ENCODE assay signal across 13 mouse cellular contexts in the genomic region with DNA sequence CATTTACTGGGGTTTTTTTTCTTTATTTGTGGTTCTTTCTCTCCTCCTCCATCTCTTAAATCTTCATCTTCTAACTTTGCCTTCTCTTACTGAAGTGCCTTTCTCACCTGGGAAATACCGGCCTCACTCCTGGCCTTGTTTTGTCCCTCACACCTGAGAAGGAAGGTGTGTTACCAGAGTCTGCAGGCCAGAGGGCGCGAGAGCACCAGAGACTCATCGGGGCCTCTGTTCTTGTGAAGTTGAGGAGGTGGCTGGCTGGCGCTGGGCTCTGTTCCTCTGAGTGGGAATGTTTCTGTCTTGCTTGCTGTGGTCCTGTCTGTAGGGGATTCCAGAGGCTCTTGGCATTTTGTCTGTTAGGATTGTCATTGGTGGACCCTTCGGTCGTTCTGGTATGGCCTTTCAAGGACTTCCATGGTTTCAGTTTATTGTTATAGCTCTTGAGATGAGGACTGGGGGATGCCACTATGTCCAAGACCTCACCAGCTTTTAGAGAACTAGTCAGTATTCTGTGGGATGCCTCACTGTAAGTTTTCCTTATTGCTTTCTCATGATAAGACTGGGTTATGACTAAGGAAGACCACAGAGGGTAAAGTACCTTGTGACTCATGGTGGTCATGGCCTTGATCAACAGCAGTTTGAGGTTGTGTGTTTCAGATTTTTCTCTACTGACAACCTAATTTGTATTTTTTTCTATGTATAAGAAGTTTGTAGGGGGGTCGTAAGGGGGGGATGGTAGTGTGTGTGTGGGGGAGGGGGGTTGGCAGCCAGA. TPM values are rescaled to one million over a fixed set of nuclear protein-coding genes. Genes with fewer than 3 reads are reported as not detected.
DNase-seq lines count a peak whose midpoint lies in the region; ATAC-seq and TF ChIP-seq lines count a peak whose summit lies in the region.
"Had no signal": no experiment of that assay in that cellular context is flagged by ENCODE, and none has a peak within 500 bp of the region (broad histone marks: within the 10 kb centered on the region; RNA-seq: fewer than 3 reads in every experiment).

No protein-coding gene starts in this region.

- no peak overlapping the region for H3K9ac ChIP-seq in intestine, postnatal 0 days (ENCODE audit: low read depth, low read length)
- H3K9ac ChIP-seq in forebrain, embryonic 12.5 days, result no peak overlapping the region
- H3K9ac ChIP-seq: limb, embryonic 13.5 days had no signal

- no peaks in the 10 kb centered on the region for H3K9me3 ChIP-seq in intestine, postnatal 0 days (ENCODE audit: control insufficient read depth)
- H3K9me3 ChIP-seq in forebrain, embryonic 12.5 days, result no peaks in the 10 kb centered on the region; the same call in 1 of the 2 replicates

- no peaks in the 10 kb centered on the region for H3K36me3 ChIP-seq in kidney, adult 2 months (ENCODE audit: control insufficient read depth, insufficient read depth, low read length)
- no peaks in the 10 kb centered on the region for H3K36me3 ChIP-seq in intestine, postnatal 0 days (ENCODE audit: control insufficient read depth, insufficient read depth)
- no peaks in the 10 kb centered on the region for H3K36me3 ChIP-seq in forebrain, embryonic 12.5 days (replicated peaks)

- H3K4me2 ChIP-seq in intestine, postnatal 0 days (replicated peaks; ENCODE audit: low read depth), result peak overlapping the region; percentile 18; the same call in 1 of the 2 replicates
- H3K4me2 ChIP-seq in forebrain, embryonic 12.5 days, result no peak overlapping the region
- H3K4me2 ChIP-seq: limb, embryonic 13.5 days had no signal

- 82% methylated on average over 8 of the region's 8 CpGs for WGBS in kidney, adult 2 months
- 56% methylated on average over 8 of the region's 8 CpGs for WGBS in intestine, postnatal 0 days
- WGBS in forebrain, embryonic 12.5 days, result 80% methylated on average over 8 of the region's 8 CpGs

- H3K27me3 ChIP-seq in kidney, adult 2 months (replicated peaks; ENCODE audit: control insufficient read depth, insufficient read depth, low read length), result no peaks in the 10 kb centered on the region
- no peaks in the 10 kb centered on the region for H3K27me3 ChIP-seq in intestine, postnatal 0 days (replicated peaks; ENCODE audit: control insufficient read depth, insufficient read depth, low read length)
- no peaks in the 10 kb centered on the region for H3K27me3 ChIP-seq in forebrain, embryonic 12.5 days
- H3K27me3 ChIP-seq: limb, embryonic 13.5 days had no signal

- intact Hi-C loops in left cerebral cortex, postnatal 4 days (cut with DNase I), result no loop called here

- DNase-seq in kidney, adult 2 months, result no peak
- no peak for DNase-seq in kidney, adult 8-10 months
- DNase-seq in 416B (ENCODE audit: low read depth) (peak; percentile 97), NIH3T3 (ENCODE audit: low read depth) (peak; percentile 65)
- no peak for DNase-seq in cerebellum, postnatal 14 days
- DNase-seq in left cerebral cortex, postnatal 4 days, result no peak
- DNase-seq: adrenal gland, adult 8-10 months; heart, adult 2 months; heart, postnatal 10 days; right cerebral cortex, postnatal 25 days had no signal

- peak; percentile 74 for ATAC-seq in intestine, postnatal 0 days
- no peak for ATAC-seq in forebrain, embryonic 12.5 days (ENCODE audit: low FRiP score)

- no peak for TF ChIP-seq POLR2A in kidney, adult 2 months (IDR thresholded peaks at IDR 0.05; ENCODE audit: low read depth, low read length)

- H3K27ac ChIP-seq in kidney, adult 2 months (ENCODE audit: insufficient read depth, low read depth, low read length), result peak overlapping the region; percentile 41
- peak overlapping the region; percentile 81 for H3K27ac ChIP-seq in intestine, postnatal 0 days (ENCODE audit: low read depth, low read length)
- H3K27ac ChIP-seq in forebrain, embryonic 12.5 days, result no peak overlapping the region
- H3K27ac ChIP-seq: heart, adult 2 months; limb, embryonic 13.5 days had no signal

- no peak for TF ChIP-seq CTCF in kidney, adult 2 months (conservative IDR thresholded peaks at IDR 0.05; ENCODE audit: insufficient read depth, insufficient read length, low read depth, low read length)
- TF ChIP-seq CTCF in intestine, postnatal 0 days (IDR thresholded peaks at IDR 0.05; ENCODE audit: low read depth), result peak; percentile 64

- H3K4me3 ChIP-seq in kidney, adult 2 months (ENCODE audit: insufficient read depth, low read depth, low read length), result no peak overlapping the region
- H3K4me3 ChIP-seq in intestine, postnatal 0 days (ENCODE audit: low read depth, low read length), result no peak overlapping the region
- H3K4me3 ChIP-seq in forebrain, embryonic 12.5 days (replicated peaks), result no peak overlapping the region
- H3K4me3 ChIP-seq: heart, adult 2 months; limb, embryonic 13.5 days had no signal

- peaks cover 52% of the 10 kb centered on the region for H3K4me1 ChIP-seq in kidney, adult 2 months (ENCODE audit: control insufficient read depth, insufficient read depth, low read length)
- no peaks in the 10 kb centered on the region; the same call in 1 of the 2 replicates for H3K4me1 ChIP-seq in intestine, postnatal 0 days (replicated peaks; ENCODE audit: control insufficient read depth, insufficient read depth, low read length)
- H3K4me1 ChIP-seq in forebrain, embryonic 12.5 days, result peaks cover 21% of the 10 kb centered on the region

RNA-seq across cellular contexts. Expression of a gene that starts 9.5 kb away (rescaled TPM):
- 17.7 and 20.5 TPM in 2 replicates for polyA plus RNA-seq in kidney, adult 2 months (2012; rRNA removed)
- polyA plus RNA-seq in intestine, postnatal 0 days (2015; fragmentation: Nextera tagmentation; extraction: Ambion mirVana), result 22.2 and 24.8 TPM in 2 replicates
- polyA plus RNA-seq in forebrain, embryonic 12.5 days (2016; fragmentation: Nextera tagmentation; extraction: Ambion mirVana), result 41.5 and 45.3 TPM in 2 replicates
- 10 to 100 TPM; 68.6 to 71.5 TPM for total RNA-seq in left cerebral cortex, postnatal 4 days (2021)

Comparison
In these comparisons a context has a peak if more than half of its experiments do, and no peak if none do; other contexts are left out.
1. DNase-seq: peak in 416B (single experiment) and NIH3T3 (single experiment); none in kidney, adult 2 months (single experiment), kidney, adult 8-10 months (0 of 2), cerebellum, postnatal 14 days (0 of 2) and left cerebral cortex, postnatal 4 days (single experiment).